Comparison of ENCODE assay signal across 21 mouse cellular contexts in the genomic region with DNA sequence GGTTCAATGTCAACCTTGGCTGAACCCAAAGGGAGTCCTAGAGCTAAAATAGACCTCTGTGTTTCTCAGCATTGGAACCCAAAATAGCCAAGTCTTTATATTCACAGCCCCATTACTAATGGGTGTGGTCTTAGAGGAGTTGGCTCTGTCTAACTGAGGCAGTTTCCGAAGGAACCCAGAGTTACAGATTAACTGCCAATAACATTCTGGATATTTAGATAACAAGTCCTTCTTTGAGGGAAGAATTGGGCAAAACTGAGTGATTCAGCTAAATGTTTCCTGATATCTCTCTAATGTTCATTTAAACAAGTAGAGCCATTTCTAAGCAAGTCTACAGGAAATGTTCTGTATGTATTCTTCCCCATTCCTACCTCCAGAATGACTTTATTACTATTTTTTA.
DNase-seq lines count a peak whose midpoint lies in the region; ATAC-seq lines count a peak whose summit lies in the region.
"Had no signal": no experiment of that assay in that cellular context is flagged by ENCODE, and none has a peak within 500 bp of the region (broad histone marks: within the 10 kb centered on the region; RNA-seq: fewer than 3 reads in every experiment).

No protein-coding gene starts in this region.

- no peaks in the 10 kb centered on the region for H3K4me1 ChIP-seq in liver, embryonic 12.5 days
- H3K4me1 ChIP-seq in liver, embryonic 11.5 days (replicated peaks; ENCODE audit: control insufficient read depth, insufficient read depth, low read length) = no peaks in the 10 kb centered on the region
- no peaks in the 10 kb centered on the region for H3K4me1 ChIP-seq in midbrain, embryonic 13.5 days (replicated peaks)
- H3K4me1 ChIP-seq: embryonic facial prominence, embryonic 12.5 days; embryonic facial prominence, embryonic 15.5 days; hindbrain, embryonic 12.5 days; hindbrain, embryonic 15.5 days had no signal

- no peaks in the 10 kb centered on the region for H3K36me3 ChIP-seq in liver, embryonic 12.5 days
- H3K36me3 ChIP-seq in liver, embryonic 11.5 days (ENCODE audit: control insufficient read depth, insufficient read depth, low read length) = no peaks in the 10 kb centered on the region
- no peaks in the 10 kb centered on the region for H3K36me3 ChIP-seq in midbrain, embryonic 13.5 days
- H3K36me3 ChIP-seq: embryonic facial prominence, embryonic 12.5 days; embryonic facial prominence, embryonic 15.5 days; hindbrain, embryonic 12.5 days; hindbrain, embryonic 15.5 days had no signal

- H3K4me2 ChIP-seq in liver, embryonic 12.5 days = no peak overlapping the region
- H3K4me2 ChIP-seq in liver, embryonic 11.5 days = no peak overlapping the region
- H3K4me2 ChIP-seq in midbrain, embryonic 13.5 days (replicated peaks) = no peak overlapping the region
- H3K4me2 ChIP-seq: embryonic facial prominence, embryonic 12.5 days; embryonic facial prominence, embryonic 15.5 days; heart, embryonic 11.5 days; hindbrain, embryonic 12.5 days; hindbrain, embryonic 15.5 days had no signal

- H3K4me3 ChIP-seq in liver, embryonic 12.5 days = no peak overlapping the region
- no peak overlapping the region for H3K4me3 ChIP-seq in liver, embryonic 11.5 days (ENCODE audit: low read depth, low read length)
- H3K4me3 ChIP-seq in midbrain, embryonic 13.5 days (replicated peaks) = no peak overlapping the region
- H3K4me3 ChIP-seq: embryonic facial prominence, embryonic 12.5 days; embryonic facial prominence, embryonic 15.5 days; gastrocnemius, adult 2 months; hindbrain, embryonic 12.5 days; hindbrain, embryonic 15.5 days had no signal

- no peaks in the 10 kb centered on the region for H3K27me3 ChIP-seq in liver, embryonic 12.5 days (replicated peaks)
- no peaks in the 10 kb centered on the region for H3K27me3 ChIP-seq in liver, embryonic 11.5 days (replicated peaks; ENCODE audit: control insufficient read depth, insufficient read depth, low read length)
- H3K27me3 ChIP-seq in midbrain, embryonic 13.5 days = no peaks in the 10 kb centered on the region
- H3K27me3 ChIP-seq: embryonic facial prominence, embryonic 12.5 days; embryonic facial prominence, embryonic 15.5 days; hindbrain, embryonic 12.5 days; hindbrain, embryonic 15.5 days had no signal

- DNase-seq in liver, embryonic 11.5 days (ENCODE audit: low spot score) = no peak
- peak; percentile 4 for DNase-seq in c-Kit-positive CD71-positive TER-119-negative erythroid progenitor cells, embryonic 14.5 days (ENCODE audit: low read depth)
- DNase-seq in embryo, embryonic 10 days (ENCODE audit: low spot score) = no peak
- DNase-seq: adrenal gland, adult 8-10 months; adrenal gland, postnatal 25 days; cerebellum, adult 18-20 months; cerebellum, adult 9-10 months; cerebellum, postnatal 14 days; forebrain, postnatal 0 days; gastrocnemius, adult 2 months; gastrocnemius, postnatal 14 days; heart, adult 11 months had no signal

- 42% methylated on average over 1 of the region's 1 CpGs for WGBS in liver, embryonic 12.5 days (ENCODE audit: insufficient replicate concordance)
- WGBS in liver, embryonic 11.5 days = 70% methylated on average over 1 of the region's 1 CpGs
- WGBS in midbrain, embryonic 13.5 days = 95% methylated on average over 1 of the region's 1 CpGs

- H3K9ac ChIP-seq in liver, embryonic 12.5 days = no peak overlapping the region
- no peak overlapping the region for H3K9ac ChIP-seq in liver, embryonic 11.5 days (ENCODE audit: low read depth, low read length)
- no peak overlapping the region for H3K9ac ChIP-seq in midbrain, embryonic 13.5 days (replicated peaks)
- H3K9ac ChIP-seq: embryonic facial prominence, embryonic 12.5 days; embryonic facial prominence, embryonic 15.5 days; forebrain, postnatal 0 days; hindbrain, embryonic 12.5 days; hindbrain, embryonic 15.5 days had no signal

- 0 out of 2 replicates have a peak, but pooled peaks have one; percentile 27 for ATAC-seq in liver, embryonic 12.5 days
- no peak for ATAC-seq in liver, embryonic 11.5 days (replicated peaks; ENCODE audit: low FRiP score)
- ATAC-seq in megakaryocyte progenitor cell, adult 5-6 weeks (replicated peaks; ENCODE audit: poor library complexity) = peak; percentile 70
- ATAC-seq in midbrain, embryonic 13.5 days = no peak
- ATAC-seq: forebrain, embryonic 14.5 days; forebrain, postnatal 0 days had no signal

- no peaks in the 10 kb centered on the region for H3K9me3 ChIP-seq in liver, embryonic 12.5 days (replicated peaks)
- no peaks in the 10 kb centered on the region for H3K9me3 ChIP-seq in liver, embryonic 11.5 days (ENCODE audit: control insufficient read depth, low read length)
- H3K9me3 ChIP-seq in midbrain, embryonic 13.5 days = no peaks in the 10 kb centered on the region
- H3K9me3 ChIP-seq: embryonic facial prominence, embryonic 12.5 days; embryonic facial prominence, embryonic 15.5 days; hindbrain, embryonic 12.5 days; hindbrain, embryonic 15.5 days had no signal

- no peak overlapping the region for H3K27ac ChIP-seq in liver, embryonic 12.5 days
- H3K27ac ChIP-seq in liver, embryonic 11.5 days (ENCODE audit: low read depth, low read length) = no peak overlapping the region
- H3K27ac ChIP-seq in midbrain, embryonic 13.5 days = no peak overlapping the region
- H3K27ac ChIP-seq: embryonic facial prominence, embryonic 12.5 days; embryonic facial prominence, embryonic 15.5 days; gastrocnemius, adult 2 months; hindbrain, embryonic 12.5 days; hindbrain, embryonic 15.5 days had no signal

Comparison
In these comparisons a context has a peak if more than half of its experiments do, and no peak if none do; other contexts are left out.
1. ATAC-seq: peak in liver, embryonic 12.5 days (single experiment) and megakaryocyte progenitor cell, adult 5-6 weeks (single experiment); none in liver, embryonic 11.5 days (single experiment) and midbrain, embryonic 13.5 days (single experiment).